Mouse (Mus musculus) bone marrow, adult 2 months (tissue): ENCODE measurements around the gene Cib4.

Experiments
- CTCF ChIP-seq: fragments of 200-500 bp; IDR thresholded peaks from 2 replicates; pipeline ENCODE4 v1.5.1; 2011; ENCODE audit warnings: low read length, control low read depth; ENCODE audit not compliant: control insufficient read depth, insufficient read depth
- POLR2A ChIP-seq: fragments of 200-500 bp; IDR thresholded peaks from 2 replicates; pipeline ENCODE4 v1.6.1; 2011; ENCODE audit warnings: low read depth, mild to moderate bottlenecking, control low read depth, low read length, borderline replicate concordance; ENCODE audit not compliant: control insufficient read depth

- TF ChIP-seq CTCF (no peak), POLR2A (no peak)
Observed at GRCm38 (mm10) chr5:30465861-30466260, 79.8 kb downstream of the Cib4 start, which contains the start of gene 1700001C02Rik.
